Mouse (Mus musculus): Measurements from ENCODE around the gene Aire.

The Aire gene

DNA sequence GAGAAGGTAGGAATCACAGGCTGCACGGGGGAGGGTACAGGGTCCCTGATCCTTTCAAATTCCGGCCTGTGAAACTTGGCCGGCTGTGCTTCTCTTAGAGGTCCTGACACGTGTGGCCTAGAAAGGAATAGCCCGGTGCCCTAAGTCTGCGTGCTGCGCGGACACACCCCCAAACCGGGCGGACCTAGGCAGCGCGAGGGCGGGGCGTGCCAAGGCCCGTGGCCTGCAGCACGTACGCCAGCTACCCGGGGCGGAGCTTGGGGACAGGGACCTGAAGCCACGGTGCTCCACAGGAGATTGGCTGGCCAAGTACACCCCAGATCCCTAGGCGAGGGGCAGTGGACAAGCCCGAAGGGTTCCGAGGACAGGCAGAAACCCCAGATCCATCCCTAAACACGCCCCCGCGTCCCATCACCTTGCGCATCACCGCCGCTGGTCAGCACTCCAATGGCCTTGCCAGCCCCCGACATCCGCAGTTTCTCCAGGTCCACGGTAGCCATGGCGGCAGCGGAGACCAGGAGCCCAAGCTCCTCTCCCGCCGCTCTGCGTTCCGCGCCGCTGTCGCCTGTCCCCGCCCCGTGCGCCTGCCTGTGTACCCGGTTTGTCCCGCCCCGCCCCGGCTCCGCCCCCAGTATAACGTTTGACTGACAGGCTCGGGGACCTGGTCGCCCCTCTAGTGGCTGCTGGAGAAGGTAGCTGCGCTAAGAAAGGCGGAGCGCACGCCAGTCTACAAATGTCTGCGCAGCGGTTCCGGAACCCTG lies 34.0 kb downstream of the Aire start:
- peak; percentile 80 for DNase-seq (ENCODE audit: low read depth, low spot score)

DNA sequence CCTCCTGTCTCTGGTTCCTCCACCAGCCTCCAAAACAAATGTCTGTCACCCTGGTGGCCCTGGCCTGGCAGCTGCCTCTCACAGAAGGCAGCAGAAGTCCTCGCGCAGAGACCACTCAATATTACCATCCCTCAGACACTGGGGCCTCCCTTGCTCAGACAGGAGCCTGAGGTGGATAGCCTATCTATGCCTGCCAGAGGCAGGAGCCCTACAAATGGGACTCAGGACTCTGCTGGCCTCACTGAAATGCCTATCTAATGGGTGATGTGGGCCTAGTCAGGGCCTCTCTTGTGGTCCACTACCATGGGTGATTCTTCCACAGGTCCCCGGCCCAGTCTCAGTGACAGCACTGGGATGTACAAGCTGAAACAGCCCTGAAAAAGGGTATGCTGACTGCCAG lies 35.2 kb downstream of the Aire start:
- DNase-seq (ENCODE audit: low read depth, low spot score), result no peak

DNA sequence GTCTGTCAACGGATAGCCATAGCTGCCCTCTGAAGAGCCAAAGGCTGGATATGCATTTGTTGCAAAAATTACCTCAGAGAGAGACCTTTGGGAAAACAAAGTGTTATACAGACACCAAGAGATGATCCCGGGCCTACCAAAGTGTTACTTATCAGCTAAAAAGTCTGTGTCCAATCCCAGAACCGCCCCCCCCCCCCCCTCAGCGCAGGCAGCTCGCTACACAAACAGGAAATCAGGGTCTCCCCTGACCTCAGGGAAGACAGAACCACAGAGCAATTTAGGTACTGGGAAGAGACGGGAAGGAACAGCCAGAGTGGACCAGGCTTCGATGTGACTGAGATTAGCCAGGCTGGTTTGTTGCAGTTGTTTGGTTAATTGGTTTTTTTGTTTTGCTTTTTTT lies 36.2 kb downstream of the Aire start:
- no peak for DNase-seq (ENCODE audit: low read depth, low spot score)

DNA sequence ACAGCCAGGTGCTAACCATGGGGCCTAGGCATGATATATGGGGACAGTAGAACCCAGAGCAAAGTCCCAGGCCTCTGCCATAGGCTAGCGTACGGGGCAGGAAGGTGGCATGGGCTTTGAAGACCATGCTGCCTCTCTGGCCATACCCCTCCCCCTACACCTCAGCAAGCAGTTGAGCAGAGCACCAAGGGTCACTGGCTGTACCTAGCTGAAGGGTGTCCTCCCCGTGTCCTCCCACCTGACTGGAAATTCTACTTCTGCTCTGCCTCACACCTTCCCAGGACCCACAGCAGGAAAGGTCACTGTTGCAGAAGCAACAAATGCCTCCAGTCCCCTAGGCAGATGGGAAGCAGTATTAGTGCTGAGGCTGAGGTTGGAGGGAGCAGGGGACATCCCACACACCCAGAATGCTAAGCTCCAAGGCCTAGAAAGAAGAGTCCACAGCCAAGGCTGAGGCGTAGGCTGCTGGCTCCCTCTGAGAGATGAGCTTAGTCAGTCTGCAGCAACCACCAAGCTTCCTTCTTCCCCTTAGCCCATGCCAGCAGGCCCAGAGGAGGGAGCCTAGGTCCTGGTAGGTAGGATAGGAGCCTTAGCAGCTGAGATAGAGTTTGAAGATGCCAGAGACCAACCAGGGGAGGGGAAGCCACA lies 37.5 kb downstream of the Aire start:
- no peak for DNase-seq (ENCODE audit: low read depth, low spot score)

DNA sequence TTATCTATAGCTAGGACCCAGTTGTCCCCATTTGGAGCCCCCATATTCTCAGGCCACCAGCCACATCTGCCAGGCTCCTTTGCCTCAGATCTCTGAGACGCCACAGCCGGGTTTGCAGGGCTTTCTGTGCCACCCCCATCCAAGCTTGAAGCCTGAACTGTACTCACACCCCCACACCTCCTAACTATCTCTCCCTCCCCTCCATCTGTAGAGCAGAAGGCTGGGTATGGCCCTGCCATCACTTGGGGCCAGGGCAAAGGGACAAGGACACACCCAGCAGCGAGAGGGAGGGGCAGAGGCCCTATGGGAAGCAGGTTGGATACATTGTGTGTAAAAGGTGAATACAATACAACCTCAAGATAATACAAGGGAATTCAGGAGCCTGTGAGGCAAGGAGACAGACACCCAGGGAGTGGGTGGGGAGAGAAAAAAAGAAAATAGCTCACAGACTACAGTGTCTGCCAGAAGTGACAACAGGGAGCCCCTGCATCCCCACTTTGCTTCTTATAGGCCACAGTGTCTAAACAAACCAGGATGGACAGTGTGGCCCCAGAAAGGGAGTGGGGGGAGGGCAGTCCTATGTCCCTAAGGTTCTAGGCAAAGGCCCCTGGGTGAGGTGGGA lies 38.8 kb downstream of the Aire start:
- no peak for DNase-seq (ENCODE audit: low read depth, low spot score)

DNA sequence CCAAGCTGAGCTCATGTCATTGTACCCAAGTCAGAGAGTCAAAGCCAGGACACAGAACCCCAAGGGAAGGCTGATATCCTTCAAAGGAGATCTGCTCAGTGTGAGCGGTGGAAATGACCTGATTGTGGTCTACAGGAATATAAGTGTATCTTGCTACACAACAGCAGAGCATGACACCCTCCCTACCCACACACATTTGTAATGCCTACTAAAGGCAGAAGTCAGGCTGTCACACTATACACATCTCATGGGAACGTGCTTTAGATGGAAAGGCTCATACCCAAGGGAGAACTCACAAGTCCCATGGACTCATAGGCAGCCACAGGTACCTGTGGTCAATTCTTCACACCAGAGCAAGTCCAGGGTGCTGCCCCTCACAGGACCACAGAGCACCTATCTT lies 41.1 kb downstream of the Aire start:
- DNase-seq (ENCODE audit: low read depth, low spot score), result no peak

DNA sequence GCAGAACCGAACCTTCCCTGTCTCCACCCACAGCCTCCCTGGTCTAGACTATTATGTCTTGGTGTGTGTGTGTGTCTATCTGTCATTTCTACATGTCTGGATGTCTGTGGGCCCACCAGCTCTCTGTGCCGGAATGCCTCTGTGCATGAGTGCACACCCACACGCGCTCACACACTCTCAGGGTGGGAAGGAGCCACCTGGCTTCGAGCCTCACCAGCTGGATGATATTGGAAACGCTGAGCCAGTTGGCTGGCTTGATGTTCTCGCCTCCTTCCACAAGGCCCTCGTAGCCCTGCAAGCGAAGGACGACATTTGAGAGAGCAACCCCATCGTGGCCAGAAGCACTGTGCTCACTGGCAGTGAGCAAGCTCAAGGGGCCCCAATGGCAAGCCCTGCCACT lies 41.6 kb downstream of the Aire start:
- DNase-seq (ENCODE audit: low read depth, low spot score), result no peak

DNA sequence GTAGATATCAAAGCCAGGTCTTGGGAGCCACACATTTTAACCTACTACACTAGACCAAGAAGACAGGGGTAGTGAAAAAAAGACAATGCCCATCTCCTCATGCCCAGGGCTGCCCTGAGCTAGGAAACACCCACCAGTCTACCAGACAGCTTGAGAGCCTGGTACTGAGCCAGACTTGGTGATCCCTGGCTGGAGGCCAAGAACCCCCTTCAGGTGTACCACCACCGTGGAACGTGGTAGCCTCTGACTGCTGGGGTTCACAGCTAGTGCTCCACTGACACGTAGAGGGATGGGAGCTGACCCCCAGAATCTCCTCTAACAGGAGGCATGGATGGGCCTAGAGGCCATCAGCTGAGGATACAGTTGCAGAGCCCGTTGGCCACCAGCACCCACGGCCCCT lies 43.2 kb downstream of the Aire start:
- DNase-seq (ENCODE audit: low read depth, low spot score), result no peak

DNA sequence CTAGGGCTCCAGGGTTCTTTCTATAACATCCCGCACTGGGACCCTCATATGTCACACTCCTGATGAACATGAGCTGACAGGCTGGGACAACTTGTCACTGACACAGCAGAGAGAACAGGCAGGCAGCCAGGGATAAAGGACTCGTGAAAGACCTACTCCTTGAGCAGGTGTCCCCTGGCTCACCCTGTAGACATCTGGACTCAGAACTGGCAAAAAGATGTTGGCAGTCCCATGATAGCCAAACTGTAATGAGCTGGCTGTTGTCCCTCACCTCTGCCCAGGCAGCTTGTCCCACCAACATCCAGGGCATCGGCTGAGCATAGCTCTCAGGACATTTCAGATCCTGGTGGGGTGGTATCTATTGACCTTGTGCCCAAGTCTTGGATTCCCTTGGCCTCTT lies 47.8 kb downstream of the Aire start:
- no peak for DNase-seq (ENCODE audit: low read depth, low spot score)

DNA sequence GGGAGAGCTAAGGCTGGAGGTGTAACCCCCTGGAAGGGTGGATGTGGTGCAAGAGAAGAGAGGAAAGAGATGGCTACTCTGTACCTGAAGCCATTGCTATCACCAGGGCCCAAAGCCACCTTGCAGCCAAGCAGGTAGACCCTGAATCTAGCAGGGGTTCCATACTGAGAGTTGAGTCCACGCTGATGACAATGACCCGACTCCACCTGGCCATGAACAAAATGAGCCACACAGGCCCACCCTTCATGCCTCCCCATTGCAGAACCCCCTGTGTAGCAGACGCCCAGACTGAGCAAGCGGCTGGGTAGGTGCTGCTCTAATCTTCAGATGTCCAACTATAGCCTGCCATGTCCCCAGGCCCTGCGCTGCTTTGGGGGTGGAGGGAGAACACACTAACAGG lies 57.6 kb downstream of the Aire start:
- DNase-seq (ENCODE audit: low read depth, low spot score), result no peak

DNA sequence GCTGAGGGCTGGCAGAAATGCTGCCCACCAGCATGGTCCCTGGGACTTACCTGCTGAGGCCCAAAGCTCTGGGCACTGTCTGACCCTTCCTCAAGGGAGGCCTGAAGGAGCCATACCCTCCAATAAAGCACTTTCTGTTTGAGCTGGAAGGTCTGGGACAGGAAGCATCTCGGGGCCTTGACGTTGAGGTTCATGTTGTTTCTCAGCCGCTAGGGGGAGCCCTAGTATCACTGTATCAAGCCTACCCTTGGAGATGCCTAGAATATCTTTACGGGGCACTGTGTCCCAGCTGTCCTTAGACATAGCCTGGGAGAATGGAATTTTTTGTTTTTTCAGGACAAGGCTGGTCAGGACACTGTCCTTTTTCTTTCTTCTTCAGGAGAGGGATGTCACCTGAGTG lies 58.8 kb downstream of the Aire start:
- peak; percentile 30 for DNase-seq (ENCODE audit: low read depth, low spot score)

All from brain, embryonic 18.5 days (tissue).